Mouse (Mus musculus) liver, embryonic 12.5 days (tissue): Measurements from ENCODE around the gene Pm20d1. TPM values are rescaled to one million over a fixed set of nuclear protein-coding genes. Genes with fewer than 3 reads are reported as not detected.
A peak's percentile ranks its signal among the peaks of the same experiment; 100 is the strongest.

ENCODE experiments used
- ATAC-seq: fragments of 200-750 bp; cut with Nextera tagmentation; 2 replicates; pipeline ENCODE4 v1.8.0; 2017; ENCODE audit warnings: moderate number of reproducible peaks, mild to moderate bottlenecking, moderate library complexity
- H3K27ac ChIP-seq: fragments of 300-500 bp; sonication (generic); 2 replicates; pipeline ENCODE4 v1.5.1; 2016; ENCODE audit warnings: mild to moderate bottlenecking
- H3K27me3 ChIP-seq: fragments of 300-500 bp; sonication (generic); replicated peaks from 2 replicates; pipeline ENCODE4 v1.6.1; 2016; ENCODE audit warnings: mild to moderate bottlenecking, moderate library complexity
- H3K36me3 ChIP-seq: fragments of 300-500 bp; sonication (generic); 2 replicates; pipeline ENCODE4 v1.6.1; 2016; ENCODE audit warnings: mild to moderate bottlenecking, moderate library complexity
- H3K4me1 ChIP-seq: fragments of 300-500 bp; sonication (generic); 2 replicates; pipeline ENCODE4 v1.6.1; 2016
- H3K4me2 ChIP-seq: fragments of 300-500 bp; sonication (generic); 2 replicates; pipeline ENCODE4 v1.6.1; 2016; ENCODE audit warnings: mild to moderate bottlenecking, moderate library complexity
- H3K4me3 ChIP-seq: fragments of 300-500 bp; sonication (generic); 2 replicates; pipeline ENCODE4 v1.5.1; 2016; ENCODE audit warnings: mild to moderate bottlenecking, moderate library complexity
- H3K9ac ChIP-seq: fragments of 300-500 bp; sonication (generic); 2 replicates; pipeline ENCODE4 v1.6.1; 2016; ENCODE audit warnings: mild to moderate bottlenecking, moderate library complexity
- H3K9me3 ChIP-seq: fragments of 300-500 bp; sonication (generic); replicated peaks from 2 replicates; pipeline ENCODE4 v1.6.1; 2016; ENCODE audit warnings: mild to moderate bottlenecking, moderate library complexity
- WGBS: fragments of 180-500 bp; shearing (Covaris S2); methylation state at CpG from one replicate; pipeline ENCODE4 v1.1.7; 2016; ENCODE audit not compliant: insufficient replicate concordance; 5-methylcytosine and 5-hydroxymethylcytosine counted together
- polyA plus RNA-seq: library from polyadenylated mRNA; unstranded; fragments of >200 nt; fragmentation: Nextera tagmentation; extraction: Ambion mirVana; gene quantifications from 2 replicates; pipeline ENCODE4 v1.2.1, GENCODE M21; 2016

Pm20d1 gene
- 2.6 and 2.8 TPM in 2 replicates for polyA plus RNA-seq

DNA sequence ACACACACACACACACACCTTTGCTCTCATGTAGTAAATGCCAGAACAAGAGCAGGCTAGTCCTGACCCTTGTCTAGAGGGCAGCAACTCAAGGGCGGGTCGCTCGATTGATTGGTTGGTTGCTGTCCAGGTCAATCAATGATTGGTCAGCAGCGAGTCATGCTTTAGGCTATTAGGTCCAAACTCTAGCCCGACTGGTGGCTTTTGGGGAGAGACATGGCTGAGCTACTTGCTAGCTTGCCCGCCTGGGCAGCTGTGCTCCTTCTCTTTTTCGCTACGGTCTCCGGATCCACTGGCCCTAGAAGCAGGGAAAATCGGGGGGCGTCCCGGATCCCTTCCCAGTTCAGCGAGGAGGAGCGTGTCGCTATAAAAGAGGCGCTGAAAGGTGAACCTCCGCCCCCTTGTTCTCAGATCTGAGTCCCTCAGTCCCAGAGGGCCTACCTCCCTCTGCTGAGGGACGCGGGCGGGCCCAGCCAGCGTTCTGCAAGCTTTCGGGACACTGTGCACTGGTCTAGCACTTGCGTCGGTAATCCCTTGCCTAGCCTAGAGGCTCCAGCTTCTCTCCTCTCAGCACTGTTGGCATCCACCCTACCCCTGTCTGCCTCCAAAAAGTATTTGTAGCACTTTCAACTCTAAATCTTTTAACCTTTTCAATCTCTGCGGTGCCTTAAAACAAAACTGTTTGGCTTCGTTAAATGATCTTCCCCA lies at the start of gene Pm20d1:
Gene Pm20d1 (plus strand): TSS at position 180 of the 708 bp plus-strand sequence.
- Histone ChIP-seq H3K9me3 (no peaks in the 10 kb centered on the region), H3K27me3 (peaks cover 36% of the 10 kb centered on the region), H3K36me3 (no peaks in the 10 kb centered on the region), H3K4me2 (peak within 1 kb of the TSS; percentile 47), H3K4me1 (no peaks in the 10 kb centered on the region), H3K9ac (peak within 1 kb of the TSS; percentile 7; the same call in 1 of the 2 replicates), H3K4me3 (peak within 1 kb of the TSS; percentile 34), H3K27ac (no peak within 1 kb of the TSS)
- WGBS, result 8% methylated on average over 26 of the region's 26 CpGs
- ATAC-seq, result peak; percentile 77

DNA sequence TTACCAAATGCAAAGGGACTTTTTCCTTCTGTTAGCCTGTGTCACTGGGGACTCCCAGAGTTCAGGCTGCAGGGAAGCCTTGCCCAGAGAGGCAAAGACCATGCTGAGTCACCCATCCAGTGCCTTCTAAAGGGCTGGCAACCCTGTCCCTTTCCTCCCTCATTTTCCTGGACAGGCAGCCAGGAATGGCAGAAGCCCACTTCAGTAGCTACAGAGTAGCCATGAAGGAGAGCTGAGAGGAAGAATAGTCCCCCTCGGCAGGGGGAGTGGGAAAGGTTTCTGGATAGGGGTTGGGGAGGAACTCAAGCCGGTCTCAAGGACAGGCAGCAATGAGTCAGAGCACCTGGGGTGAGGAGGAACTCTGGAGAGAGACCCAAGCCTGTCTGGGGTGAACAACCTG lies 49.4 kb upstream of the Pm20d1 start:
- Histone ChIP-seq H3K27ac (no peak overlapping the region), H3K4me1 (no peaks in the 10 kb centered on the region), H3K4me2 (no peak overlapping the region), H3K4me3 (no peak overlapping the region), H3K36me3 (no peaks in the 10 kb centered on the region), H3K9me3 (no peaks in the 10 kb centered on the region), H3K27me3 (peaks cover 46% of the 10 kb centered on the region), H3K9ac (no peak overlapping the region)
- ATAC-seq, result no peak
- WGBS, result 40% methylated on average over 2 of the region's 2 CpGs

DNA sequence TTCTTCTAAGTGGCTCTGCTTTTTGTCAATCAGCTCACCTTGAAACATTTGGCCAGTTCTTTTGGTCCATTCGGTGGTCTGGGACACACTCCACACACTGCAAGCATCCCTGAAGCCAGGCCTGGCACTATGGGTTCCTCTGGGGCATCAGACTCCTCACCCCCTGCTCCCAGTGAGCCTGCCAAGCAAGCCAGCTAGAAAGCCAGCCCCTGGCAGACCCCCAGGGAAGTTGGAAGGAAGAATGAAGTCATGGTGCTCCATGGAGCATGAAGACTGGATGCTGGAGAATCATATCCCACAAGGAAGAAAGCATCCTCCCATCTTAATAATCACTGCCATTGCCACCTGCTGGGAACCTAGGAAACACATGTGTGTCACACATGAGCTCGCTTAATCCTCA lies 48.5 kb upstream of the Pm20d1 start:
- WGBS, result 58% methylated on average over 2 of the region's 2 CpGs
- no peak for ATAC-seq
- Histone ChIP-seq H3K27me3 (peaks cover 42% of the 10 kb centered on the region; the same call in 1 of the 2 replicates), H3K4me1 (peaks cover 3% of the 10 kb centered on the region), H3K4me2 (no peak overlapping the region), H3K27ac (no peak overlapping the region), H3K36me3 (no peaks in the 10 kb centered on the region), H3K4me3 (no peak overlapping the region), H3K9me3 (no peaks in the 10 kb centered on the region), H3K9ac (no peak overlapping the region)

DNA sequence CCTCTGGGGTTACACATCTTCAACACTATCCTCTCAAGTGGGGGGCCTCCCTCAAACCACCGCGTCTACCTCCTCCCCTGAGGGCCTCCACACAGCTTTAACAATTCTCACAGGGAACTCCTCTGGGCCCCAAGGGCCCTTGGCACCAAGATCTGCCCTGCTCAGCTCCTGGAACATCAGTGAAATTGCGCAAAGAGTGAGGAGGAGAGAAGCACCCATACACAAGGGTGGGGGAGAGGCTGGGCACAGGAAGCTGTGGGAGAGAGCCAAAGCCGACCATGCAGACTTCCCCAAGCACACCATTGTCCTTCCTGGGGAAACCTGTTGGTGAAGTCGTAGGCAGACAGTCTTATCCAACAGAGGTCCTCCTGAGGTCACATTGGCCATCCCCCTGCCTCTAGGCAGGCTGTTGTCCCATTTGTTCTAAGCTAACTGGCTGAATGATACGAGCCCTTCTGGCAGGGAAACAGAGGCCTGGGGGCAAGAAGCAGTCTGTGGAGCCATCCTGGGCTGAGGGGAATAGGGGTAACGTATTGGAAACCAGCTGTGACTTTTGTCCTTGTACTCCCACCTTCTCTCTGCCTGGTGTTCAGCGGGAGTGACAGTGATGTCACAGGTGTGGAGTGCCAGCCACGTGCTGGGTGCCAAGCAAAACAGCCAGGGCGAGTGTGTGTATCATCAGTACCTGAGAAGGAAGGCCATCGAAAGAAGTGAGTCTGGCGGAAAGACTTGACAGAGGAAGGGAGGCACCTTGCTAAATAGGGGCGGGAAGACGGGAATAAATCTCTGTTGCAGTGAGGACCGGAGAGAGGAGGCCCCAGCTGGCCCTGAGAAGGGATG lies 47.3 kb upstream of the Pm20d1 start:
- Histone ChIP-seq H3K9ac (no peak overlapping the region), H3K4me1 (peaks cover 15% of the 10 kb centered on the region), H3K9me3 (no peaks in the 10 kb centered on the region), H3K4me3 (no peak overlapping the region), H3K4me2 (no peak overlapping the region), H3K27me3 (peaks cover 37% of the 10 kb centered on the region; the same call in 1 of the 2 replicates), H3K27ac (no peak overlapping the region), H3K36me3 (no peaks in the 10 kb centered on the region)
- ATAC-seq, result no peak
- WGBS, result 59% methylated on average over 15 of the region's 15 CpGs

DNA sequence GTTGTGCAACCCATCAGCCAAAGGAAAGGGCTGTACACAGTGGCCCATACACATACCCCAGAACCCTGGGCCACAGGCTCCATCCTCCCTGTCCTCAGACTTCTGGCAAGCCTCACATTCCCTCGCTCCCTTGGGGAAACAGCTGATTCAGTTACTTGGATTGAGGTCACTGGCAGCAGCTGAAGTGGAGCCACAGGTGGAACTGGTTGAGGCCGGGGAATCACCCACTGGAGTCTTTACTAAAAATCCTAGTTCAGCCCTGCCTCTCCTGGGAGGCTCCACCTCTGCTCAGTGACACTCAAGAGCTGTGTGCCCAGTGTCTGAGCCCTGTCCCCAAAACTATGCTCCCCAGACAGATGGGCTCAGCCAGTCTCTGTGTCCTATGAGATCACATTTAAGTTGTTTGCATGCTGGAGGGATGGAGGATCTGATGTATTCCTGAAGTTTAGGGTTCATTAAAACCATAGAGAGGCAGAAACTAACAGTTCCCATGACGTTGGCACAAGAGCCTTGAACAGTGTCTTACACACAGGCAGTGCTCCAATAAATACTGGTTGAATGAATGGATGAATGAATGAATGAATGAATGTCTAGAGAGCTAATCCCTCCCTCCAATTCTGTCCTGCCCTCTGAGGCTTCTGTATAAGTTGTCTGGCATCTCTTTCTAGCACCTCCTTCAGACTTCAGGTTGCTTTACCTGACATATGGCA lies 45.8 kb upstream of the Pm20d1 start:
- H3K36me3 ChIP-seq, result no peaks in the 10 kb centered on the region
- H3K4me2 ChIP-seq, result no peak overlapping the region
- WGBS, result 67% methylated on average over 3 of the region's 3 CpGs
- no peak overlapping the region for H3K27ac ChIP-seq
- no peaks in the 10 kb centered on the region for H3K9me3 ChIP-seq
- H3K4me1 ChIP-seq, result peaks cover 18% of the 10 kb centered on the region
- H3K4me3 ChIP-seq, result no peak overlapping the region
- H3K27me3 ChIP-seq, result peaks cover 36% of the 10 kb centered on the region; the same call in 1 of the 2 replicates
- H3K9ac ChIP-seq, result no peak overlapping the region
- no peak for ATAC-seq

DNA sequence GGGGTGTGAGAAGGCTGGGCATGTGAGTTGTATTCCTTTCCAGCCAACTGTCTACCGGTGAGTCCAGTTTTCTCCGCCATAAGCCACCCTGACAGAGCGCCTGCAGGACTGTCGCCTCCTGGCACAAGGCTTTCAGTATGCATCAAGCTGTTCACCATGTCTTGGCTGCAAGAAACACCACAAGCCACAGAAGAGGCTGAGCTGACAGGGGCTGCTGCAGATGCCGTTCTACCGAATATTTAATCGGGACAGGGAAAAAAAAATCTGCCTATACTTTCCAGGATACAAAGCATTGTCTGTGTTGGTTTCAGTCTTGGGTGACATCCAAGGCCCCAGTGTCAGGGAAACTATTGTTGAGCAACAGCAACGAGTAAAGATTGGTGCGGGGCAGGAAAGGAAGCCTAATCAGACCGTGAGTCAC lies 45.3 kb upstream of the Pm20d1 start:
- Histone ChIP-seq H3K36me3 (no peaks in the 10 kb centered on the region), H3K9me3 (no peaks in the 10 kb centered on the region), H3K4me2 (no peak overlapping the region), H3K4me3 (no peak overlapping the region), H3K4me1 (peaks cover 18% of the 10 kb centered on the region), H3K27me3 (peaks cover 35% of the 10 kb centered on the region; the same call in 1 of the 2 replicates), H3K9ac (no peak overlapping the region), H3K27ac (no peak overlapping the region)
- 51% methylated on average over 10 of the region's 10 CpGs for WGBS
- no peak for ATAC-seq

DNA sequence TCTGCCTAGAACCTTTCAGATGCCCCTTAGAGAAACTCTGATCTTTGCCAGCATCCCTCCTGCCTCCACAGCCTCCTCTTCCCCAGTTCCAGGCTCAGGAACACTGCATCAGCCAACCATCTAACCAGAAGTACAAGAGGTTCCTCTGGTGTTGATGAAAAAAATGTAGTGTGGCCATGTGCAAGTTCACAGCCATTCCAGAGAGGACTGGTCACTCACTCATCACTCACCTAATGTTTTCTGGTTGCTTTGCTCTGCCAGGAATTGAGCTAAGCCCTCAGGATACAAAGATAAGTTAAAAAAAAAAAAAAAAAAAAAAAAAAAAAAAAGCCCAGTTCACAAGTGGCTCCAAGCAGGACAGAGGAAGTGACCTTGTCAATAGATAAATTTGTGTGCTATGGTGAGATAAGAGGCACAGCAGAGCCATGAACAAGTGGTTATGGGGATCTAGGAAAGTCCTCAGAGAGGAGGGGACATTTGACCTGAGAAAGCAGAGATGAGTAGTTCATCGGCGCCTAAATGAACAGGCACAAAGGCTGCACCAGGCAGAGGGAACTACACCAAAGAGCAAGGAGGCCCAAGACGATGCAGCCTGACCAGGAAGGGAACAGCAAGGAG lies 42.9 kb upstream of the Pm20d1 start:
- no peak overlapping the region for H3K4me2 ChIP-seq
- no peak overlapping the region for H3K9ac ChIP-seq
- no peaks in the 10 kb centered on the region for H3K36me3 ChIP-seq
- H3K27ac ChIP-seq, result no peak overlapping the region
- H3K27me3 ChIP-seq, result peaks cover 33% of the 10 kb centered on the region; the same call in 1 of the 2 replicates
- 8% methylated on average over 3 of the region's 3 CpGs for WGBS
- peak; percentile 67 for ATAC-seq
- H3K9me3 ChIP-seq, result no peaks in the 10 kb centered on the region
- peaks cover 18% of the 10 kb centered on the region for H3K4me1 ChIP-seq
- no peak overlapping the region for H3K4me3 ChIP-seq

DNA sequence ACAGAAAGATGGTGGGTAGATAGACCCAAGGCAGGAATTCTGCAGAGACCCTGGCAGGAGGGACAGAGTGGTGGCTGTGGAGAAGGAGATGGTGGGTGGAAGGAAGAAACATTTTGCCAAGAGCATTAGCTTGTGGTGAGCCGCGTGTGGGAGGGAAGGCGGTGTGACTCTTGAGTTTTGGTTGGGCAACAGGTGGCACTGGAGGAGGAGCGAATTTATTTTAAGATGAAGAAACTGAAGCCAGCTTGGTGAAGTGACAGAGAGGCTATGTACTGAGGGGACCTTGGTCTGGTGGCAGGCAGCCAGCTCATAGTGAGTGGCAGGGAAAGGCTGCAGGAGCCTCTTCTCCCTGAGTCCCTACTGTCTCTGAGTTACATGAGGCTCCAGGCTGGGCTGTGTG lies 42.3 kb upstream of the Pm20d1 start:
- H3K4me3 ChIP-seq, result no peak overlapping the region
- 28% methylated on average over 4 of the region's 4 CpGs for WGBS
- no peaks in the 10 kb centered on the region for H3K36me3 ChIP-seq
- no peak for ATAC-seq
- H3K9me3 ChIP-seq, result no peaks in the 10 kb centered on the region
- peaks cover 33% of the 10 kb centered on the region; the same call in 1 of the 2 replicates for H3K27me3 ChIP-seq
- no peak overlapping the region for H3K4me2 ChIP-seq
- no peak overlapping the region for H3K27ac ChIP-seq
- H3K9ac ChIP-seq, result no peak overlapping the region
- H3K4me1 ChIP-seq, result peaks cover 18% of the 10 kb centered on the region

DNA sequence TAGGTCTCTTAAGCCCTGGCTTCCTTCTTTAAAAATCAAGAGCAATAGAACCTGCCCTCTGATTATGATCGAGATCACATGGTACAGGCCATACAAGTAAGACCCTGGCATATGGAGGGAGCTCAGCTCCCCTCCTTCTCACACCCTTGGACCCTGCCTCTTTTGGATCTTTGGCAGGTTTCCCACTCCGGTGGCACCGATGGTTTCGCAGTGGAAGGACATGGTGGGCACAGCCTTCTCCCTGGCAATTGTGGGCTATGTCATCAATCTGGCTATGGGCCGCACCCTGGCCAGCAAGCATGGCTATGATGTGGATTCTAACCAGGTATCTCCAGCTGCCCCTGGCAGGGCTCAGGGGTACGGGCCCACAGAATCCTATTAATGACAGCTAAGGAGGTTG lies 40.0 kb upstream of the Pm20d1 start:
- H3K36me3 ChIP-seq, result no peaks in the 10 kb centered on the region
- WGBS, result 80% methylated on average over 6 of the region's 6 CpGs
- no peak overlapping the region for H3K9ac ChIP-seq
- no peak for ATAC-seq
- H3K27ac ChIP-seq, result no peak overlapping the region
- no peak overlapping the region for H3K4me3 ChIP-seq
- no peaks in the 10 kb centered on the region for H3K9me3 ChIP-seq
- H3K4me2 ChIP-seq, result no peak overlapping the region
- peaks cover 18% of the 10 kb centered on the region; the same call in 1 of the 2 replicates for H3K27me3 ChIP-seq
- H3K4me1 ChIP-seq, result peaks cover 18% of the 10 kb centered on the region

DNA sequence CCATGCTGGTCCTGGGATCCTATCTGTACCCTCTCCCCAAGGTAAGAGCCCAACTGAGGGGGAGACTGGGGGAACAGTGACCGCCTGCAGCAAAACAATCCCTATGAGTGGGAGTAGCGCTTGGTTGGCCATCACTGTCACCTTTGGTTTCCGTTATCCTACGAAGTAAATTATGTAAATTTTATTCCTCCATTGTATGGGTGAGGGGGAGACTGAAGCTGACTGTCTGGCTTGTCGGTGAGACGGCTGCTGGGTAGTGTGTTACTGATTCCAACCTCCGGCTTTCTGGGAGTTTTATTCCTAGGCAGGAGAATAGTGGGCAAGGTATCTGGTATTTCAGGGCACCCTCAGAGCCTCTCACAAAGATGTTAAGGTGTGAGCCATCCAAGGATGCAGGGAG lies 38.4 kb upstream of the Pm20d1 start:
- Histone ChIP-seq H3K9me3 (no peaks in the 10 kb centered on the region), H3K4me1 (peaks cover 14% of the 10 kb centered on the region), H3K9ac (no peak overlapping the region), H3K27ac (no peak overlapping the region), H3K4me3 (no peak overlapping the region), H3K36me3 (no peaks in the 10 kb centered on the region), H3K4me2 (no peak overlapping the region), H3K27me3 (0 out of 2 replicates have a peak, but pooled peaks cover 12% of the 10 kb centered on the region)
- 68% methylated on average over 7 of the region's 7 CpGs for WGBS
- no peak for ATAC-seq

DNA sequence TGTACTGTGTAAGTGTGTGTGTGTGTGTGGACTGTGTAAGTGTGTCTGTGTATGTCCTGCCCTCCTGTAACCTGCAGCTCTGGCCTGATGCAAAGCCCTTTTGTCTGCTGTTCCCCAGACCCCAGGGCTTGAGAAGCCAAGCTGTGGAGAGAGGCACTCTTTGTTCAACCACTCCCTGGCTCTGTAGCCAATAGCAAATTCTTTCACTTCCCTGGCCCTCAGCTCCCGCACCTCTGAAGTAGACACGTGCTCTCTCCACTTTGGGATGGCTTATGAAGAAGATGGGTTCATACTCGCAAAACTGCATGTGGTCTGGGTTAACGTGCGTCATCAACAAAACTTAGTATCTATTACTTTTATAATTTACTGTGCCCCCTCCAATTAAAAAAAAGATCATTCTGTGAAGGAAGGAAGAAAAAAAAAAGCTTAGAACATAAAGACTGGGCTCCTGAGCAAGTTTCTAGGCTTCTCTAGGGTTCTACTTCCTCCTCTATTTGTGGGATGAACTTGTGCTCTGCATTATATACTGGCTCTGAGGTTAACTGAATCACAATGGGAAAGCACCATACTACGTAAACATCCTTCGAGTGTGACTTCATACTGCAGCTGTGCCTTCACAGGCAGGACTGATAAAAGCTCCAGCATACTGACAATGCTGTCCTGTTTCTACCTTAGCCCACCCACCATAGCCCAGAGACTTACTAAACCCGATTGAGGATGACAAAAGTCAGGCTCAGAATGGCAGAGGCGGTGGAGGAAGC lies 37.3 kb upstream of the Pm20d1 start:
- Histone ChIP-seq H3K4me2 (no peak overlapping the region), H3K27me3 (0 out of 2 replicates have a peak, but pooled peaks cover 12% of the 10 kb centered on the region), H3K4me3 (no peak overlapping the region), H3K4me1 (peaks cover 4% of the 10 kb centered on the region; the same call in 1 of the 2 replicates), H3K9ac (no peak overlapping the region), H3K9me3 (no peaks in the 10 kb centered on the region), H3K27ac (no peak overlapping the region), H3K36me3 (no peaks in the 10 kb centered on the region)
- no peak for ATAC-seq
- 53% methylated on average over 9 of the region's 9 CpGs for WGBS
